Mouse (Mus musculus): ENCODE measurements around the gene Rnf216.

GRCm38 (mm10) chr5:143048232-143049012 is 64.4 kb downstream of the Rnf216 start:
- TF ChIP-seq CTCF (IDR thresholded peaks at IDR 0.05; ENCODE audit: borderline replicate concordance, control insufficient read depth, extremely low read depth, insufficient read depth, low read length, poor library complexity), result no peak
- TF ChIP-seq POLR2A (IDR thresholded peaks at IDR 0.05; ENCODE audit: control insufficient read depth, extremely low read depth, insufficient read depth, low read length, poor library complexity), result no peak
